Mouse (Mus musculus) NIH3T3 (cell line): Measurements from ENCODE around the gene Mog.
A peak's percentile ranks its signal among the peaks of the same experiment; 100 is the strongest.
"Not testable (repeated sequence)": the region's sequence is repeated elsewhere in the genome, so short reads cannot be mapped to it uniquely, and the experiment has no call there.

Experiments
- DNase-seq: peaks from one replicate; pipeline ENCODE4 v3.0.0-alpha.2; 2012; ENCODE audit warnings: low read depth

The Mog gene

GRCm38 (mm10) chr17:36994528-36994927 is 28.7 kb downstream of the Mog start:
- no peak for DNase-seq

- no peak for DNase-seq
Measured at GRCm38 (mm10) chr17:36993770-36994325, 29.4 kb downstream of the Mog start.

- DNase-seq: no peak
Measured at GRCm38 (mm10) chr17:36992336-36993104, 30.7 kb downstream of the Mog start.

- DNase-seq: not testable (repeated sequence)
Measured at GRCm38 (mm10) chr17:36990630-36991029, 32.6 kb downstream of the Mog start.

- no peak for DNase-seq
Measured at GRCm38 (mm10) chr17:36989437-36989836, 33.8 kb downstream of the Mog start, which contains the start of gene H2-M5. Gene H2-M5 (minus strand): TSS chr17:36989537.

GRCm38 (mm10) chr17:36988475-36988874 is 34.7 kb downstream of the Mog start:
- no peak for DNase-seq

GRCm38 (mm10) chr17:36982253-36983155 is 40.7 kb downstream of the Mog start:
- DNase-seq: no peak

- no peak for DNase-seq
Measured at GRCm38 (mm10) chr17:36981845-36982244, 41.4 kb downstream of the Mog start.

GRCm38 (mm10) chr17:36981221-36981813 is 41.9 kb downstream of the Mog start, which contains the start of gene 2410137M14Rik:
Gene 2410137M14Rik (minus strand): TSS chr17:36981237.
- DNase-seq: no peak

- DNase-seq: no peak
Measured at GRCm38 (mm10) chr17:36973271-36973787, 49.9 kb downstream of the Mog start.

GRCm38 (mm10) chr17:36972791-36973190 is 50.4 kb downstream of the Mog start:
- DNase-seq: no peak

- DNase-seq: no peak
Measured at GRCm38 (mm10) chr17:36971172-36971850, 51.9 kb downstream of the Mog start.

GRCm38 (mm10) chr17:36970316-36970890 is 52.8 kb downstream of the Mog start:
- DNase-seq: no peak

- DNase-seq: no peak
Measured at GRCm38 (mm10) chr17:36966875-36967274, 56.3 kb downstream of the Mog start.

GRCm38 (mm10) chr17:36961125-36961524 is 62.1 kb downstream of the Mog start:
- DNase-seq: peak; percentile 44
